Mouse (Mus musculus): ENCODE results near the gene Tspear. TPM values are rescaled to one million over a fixed set of nuclear protein-coding genes. Genes with fewer than 3 reads are reported as not detected.
"Not testable (repeated sequence)": the region's sequence is repeated elsewhere in the genome, so short reads cannot be mapped to it uniquely, and the experiment has no call there.

The Tspear gene
- polyA plus RNA-seq, 1 experiment from 2014 or later = 0.59 TPM

DNA sequence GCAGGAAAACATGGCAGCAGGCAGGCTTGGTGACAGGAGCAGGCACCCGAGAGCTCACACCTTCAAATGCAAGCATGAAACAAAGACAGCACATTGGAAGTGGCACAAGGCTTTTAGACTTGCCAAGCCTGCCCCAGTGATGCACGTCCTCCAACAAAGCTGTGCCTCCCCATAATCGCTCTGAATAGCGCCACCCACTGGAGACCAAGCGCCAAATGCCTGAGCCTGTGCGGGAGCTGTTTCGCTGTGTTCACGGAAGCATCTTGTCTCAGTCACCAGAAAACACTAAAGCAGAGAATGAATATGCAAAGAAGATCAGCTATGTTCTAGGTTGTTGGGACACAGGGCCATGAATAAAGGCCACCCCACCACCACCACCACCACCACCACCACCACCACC lies 38.5 kb downstream of the Tspear start:
- Histone ChIP-seq H3K36me3 (no peaks in the 10 kb centered on the region), H3K4me3 (no peak overlapping the region), H3K27ac (no peak overlapping the region), H3K27me3 (ENCODE audit: low read depth, poor library complexity, severe bottlenecking) (no peaks in the 10 kb centered on the region), H3K9me3 (replicated peaks) (no peaks in the 10 kb centered on the region), H3K4me1 (no peaks in the 10 kb centered on the region)
- DNase-seq (ENCODE audit: low spot score) = no peak
- 78% methylated on average over 8 of the region's 8 CpGs for WGBS

DNA sequence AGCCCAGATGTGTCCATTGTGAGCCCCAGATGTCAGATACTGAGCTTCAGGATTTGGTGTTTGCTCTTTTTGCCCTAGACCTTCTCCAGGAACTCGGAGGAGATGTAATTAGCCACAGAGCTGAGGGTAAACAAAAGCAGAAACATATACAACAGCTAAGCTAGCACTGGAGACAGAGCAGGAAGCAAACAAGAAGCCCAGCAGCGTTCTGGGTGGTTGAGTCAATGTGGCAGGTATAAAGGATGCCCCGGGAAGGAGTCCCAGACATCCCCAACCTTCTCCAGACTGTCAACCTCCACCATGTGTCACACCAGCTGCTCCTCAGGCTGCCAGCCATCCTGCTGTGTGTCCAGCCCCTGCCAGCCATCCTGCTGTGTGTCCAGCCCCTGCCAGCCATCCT lies 39.8 kb downstream of the Tspear start, which contains the start of gene Gm10100:
Gm10100 (plus strand) TSS at position 301 of the 400 bp plus-strand sequence.
- Histone ChIP-seq H3K4me3 (no peak within 1 kb of the TSS), H3K9me3 (replicated peaks) (no peaks in the 10 kb centered on the region), H3K27me3 (ENCODE audit: low read depth, poor library complexity, severe bottlenecking) (no peaks in the 10 kb centered on the region), H3K4me1 (no peaks in the 10 kb centered on the region), H3K27ac (no peak within 1 kb of the TSS), H3K36me3 (no peaks in the 10 kb centered on the region)
- DNase-seq (ENCODE audit: low spot score) = no peak
- WGBS = 36% methylated on average over 3 of the region's 3 CpGs

DNA sequence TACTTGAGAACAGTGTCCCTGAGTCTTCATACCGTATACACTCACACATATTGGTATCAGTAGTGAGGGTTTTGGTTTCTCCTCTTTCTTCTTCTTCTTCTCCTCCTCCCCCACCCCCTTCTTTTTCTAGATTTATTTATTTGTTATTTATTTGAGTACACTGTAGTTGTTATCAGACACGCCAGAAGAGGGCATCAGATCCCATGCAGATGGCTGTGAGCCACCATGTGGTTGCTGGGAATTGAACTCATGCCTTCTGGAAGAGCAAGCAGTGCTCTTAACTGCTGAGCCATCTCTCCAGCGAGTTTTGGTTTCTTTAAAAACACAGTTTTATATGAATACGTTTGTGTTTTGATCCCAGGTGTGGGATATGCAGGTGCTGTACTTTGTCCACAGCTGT lies 41.9 kb downstream of the Tspear start:
- 59% methylated on average over 4 of the region's 4 CpGs for WGBS

DNA sequence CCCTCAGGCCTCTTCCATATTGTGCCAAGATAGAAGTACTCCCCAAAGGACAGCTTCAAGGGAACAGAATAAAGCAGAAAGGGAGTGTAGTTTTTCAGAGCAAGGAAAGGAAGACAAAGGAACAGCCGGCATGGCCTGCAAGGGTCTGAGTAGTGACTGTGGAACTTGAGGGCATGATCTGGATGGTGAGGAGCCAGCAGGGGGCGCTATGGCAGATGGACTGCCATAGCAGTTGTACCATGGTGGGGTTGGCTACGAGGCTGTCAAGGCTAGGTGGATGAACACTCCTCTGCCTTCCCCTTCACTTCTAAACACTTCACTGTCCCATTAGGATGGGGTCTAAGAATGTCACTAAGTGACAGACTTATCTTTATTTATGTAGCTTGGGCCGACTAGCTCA lies 42.9 kb downstream of the Tspear start:
- WGBS = 59% methylated on average over 4 of the region's 4 CpGs
- H3K4me1 ChIP-seq = no peaks in the 10 kb centered on the region
- no peaks in the 10 kb centered on the region for H3K9me3 ChIP-seq (replicated peaks)
- H3K27me3 ChIP-seq (ENCODE audit: low read depth, poor library complexity, severe bottlenecking) = no peaks in the 10 kb centered on the region
- DNase-seq (ENCODE audit: low spot score) = peak; percentile 47
- no peak overlapping the region for H3K4me3 ChIP-seq
- H3K36me3 ChIP-seq = no peaks in the 10 kb centered on the region
- H3K27ac ChIP-seq = no peak overlapping the region

More for the DNA sequence above, 41.9 kb downstream of the Tspear start:
- Histone ChIP-seq H3K9me3 (replicated peaks) (no peaks in the 10 kb centered on the region), H3K36me3 (no peaks in the 10 kb centered on the region), H3K4me1 (no peaks in the 10 kb centered on the region), H3K4me3 (no peak overlapping the region), H3K27ac (no peak overlapping the region), H3K27me3 (ENCODE audit: low read depth, poor library complexity, severe bottlenecking) (no peaks in the 10 kb centered on the region)
- DNase-seq (ENCODE audit: low spot score) = no peak

GRCm38 (mm10) chr10:77735928-77736327 lies 49.6 kb downstream of the Tspear start:
- no peak overlapping the region for H3K4me3 ChIP-seq
- DNase-seq (ENCODE audit: low spot score) = no peak
- WGBS = 100% methylated on average over 1 of the region's 1 CpGs
- H3K36me3 ChIP-seq = no peaks in the 10 kb centered on the region
- no peaks in the 10 kb centered on the region for H3K9me3 ChIP-seq (replicated peaks)
- H3K27ac ChIP-seq = no peak overlapping the region
- H3K4me1 ChIP-seq = peaks cover 14% of the 10 kb centered on the region
- no peaks in the 10 kb centered on the region for H3K27me3 ChIP-seq (ENCODE audit: low read depth, poor library complexity, severe bottlenecking)

GRCm38 (mm10) chr10:77738929-77739328 lies 52.6 kb downstream of the Tspear start:
- 88% methylated on average over 4 of the region's 4 CpGs for WGBS
- Histone ChIP-seq H3K4me3 (no peak overlapping the region), H3K27ac (no peak overlapping the region), H3K27me3 (ENCODE audit: low read depth, poor library complexity, severe bottlenecking) (no peaks in the 10 kb centered on the region), H3K4me1 (peaks cover 38% of the 10 kb centered on the region), H3K9me3 (replicated peaks) (no peaks in the 10 kb centered on the region), H3K36me3 (no peaks in the 10 kb centered on the region)
- no peak for DNase-seq (ENCODE audit: low spot score)

GRCm38 (mm10) chr10:77741924-77742688 lies 55.7 kb downstream of the Tspear start, which contains the start of gene Gm18596:
Gene Gm18596 (minus strand): TSS chr10:77742638.
- Histone ChIP-seq H3K4me1 (peaks cover 35% of the 10 kb centered on the region), H3K27ac (peak within 1 kb of the TSS; percentile 59; the same call in 1 of the 2 replicates)
- not testable (repeated sequence) for H3K4me3 ChIP-seq; H3K36me3 ChIP-seq; DNase-seq (ENCODE audit: low spot score); H3K9me3 ChIP-seq (replicated peaks); H3K27me3 ChIP-seq (ENCODE audit: low read depth, poor library complexity, severe bottlenecking)
- 49% methylated on average over 5 of the region's 5 CpGs for WGBS

- Histone ChIP-seq H3K4me1 (peaks cover 26% of the 10 kb centered on the region), H3K27ac (peak overlapping the region; percentile 46; the same call in 1 of the 2 replicates)
- H3K27me3 ChIP-seq (ENCODE audit: low read depth, poor library complexity, severe bottlenecking); H3K36me3 ChIP-seq; H3K4me3 ChIP-seq; H3K9me3 ChIP-seq (replicated peaks); DNase-seq (ENCODE audit: low spot score): not testable (repeated sequence)
- 82% methylated on average over 1 of the region's 1 CpGs for WGBS
Observed at GRCm38 (mm10) chr10:77750686-77751085, 64.3 kb downstream of the Tspear start.

- H3K36me3 ChIP-seq = not testable (repeated sequence)
Observed at GRCm38 (mm10) chr10:77751254-77751653, 64.9 kb downstream of the Tspear start, which contains the start of gene Gm9736. Gene Gm9736 (minus strand): TSS chr10:77751354.

GRCm38 (mm10) chr10:77752312-77752711 lies 65.9 kb downstream of the Tspear start:
- not testable (repeated sequence) for H3K9me3 ChIP-seq (replicated peaks); H3K4me3 ChIP-seq; H3K27me3 ChIP-seq (ENCODE audit: low read depth, poor library complexity, severe bottlenecking); DNase-seq (ENCODE audit: low spot score); H3K27ac ChIP-seq; H3K36me3 ChIP-seq
- H3K4me1 ChIP-seq = peaks cover 26% of the 10 kb centered on the region
- 67% methylated on average over 3 of the region's 3 CpGs for WGBS

More at GRCm38 (mm10) chr10:77751254-77751653, 64.9 kb downstream of the Tspear start, which contains the start of gene Gm9736:
- H3K9me3 ChIP-seq (replicated peaks); H3K27me3 ChIP-seq (ENCODE audit: low read depth, poor library complexity, severe bottlenecking); DNase-seq (ENCODE audit: low spot score); H3K4me3 ChIP-seq: not testable (repeated sequence)
- WGBS = 42% methylated on average over 1 of the region's 1 CpGs
- Histone ChIP-seq H3K27ac (peak within 1 kb of the TSS; percentile 46), H3K4me1 (peaks cover 26% of the 10 kb centered on the region)

GRCm38 (mm10) chr10:77753448-77753847 lies 67.1 kb downstream of the Tspear start:
- no peaks in the 10 kb centered on the region for H3K27me3 ChIP-seq (ENCODE audit: low read depth, poor library complexity, severe bottlenecking)

GRCm38 (mm10) chr10:77759582-77759981 lies 73.2 kb downstream of the Tspear start, which contains the start of gene Gm3233:
Gene Gm3233 (minus strand): TSS chr10:77759682.
- DNase-seq (ENCODE audit: low spot score); H3K9me3 ChIP-seq (replicated peaks); H3K4me3 ChIP-seq; H3K27me3 ChIP-seq (ENCODE audit: low read depth, poor library complexity, severe bottlenecking); H3K36me3 ChIP-seq; H3K27ac ChIP-seq; H3K4me1 ChIP-seq: not testable (repeated sequence)
- 100% methylated on average over 1 of the region's 1 CpGs for WGBS

More at GRCm38 (mm10) chr10:77753448-77753847, 67.1 kb downstream of the Tspear start:
- H3K27ac ChIP-seq = no peak overlapping the region
- DNase-seq (ENCODE audit: low spot score) = no peak
- peaks cover 26% of the 10 kb centered on the region for H3K4me1 ChIP-seq
- H3K4me3 ChIP-seq = no peak overlapping the region
- no peaks in the 10 kb centered on the region for H3K9me3 ChIP-seq (replicated peaks)
- no peaks in the 10 kb centered on the region for H3K36me3 ChIP-seq

DNA sequence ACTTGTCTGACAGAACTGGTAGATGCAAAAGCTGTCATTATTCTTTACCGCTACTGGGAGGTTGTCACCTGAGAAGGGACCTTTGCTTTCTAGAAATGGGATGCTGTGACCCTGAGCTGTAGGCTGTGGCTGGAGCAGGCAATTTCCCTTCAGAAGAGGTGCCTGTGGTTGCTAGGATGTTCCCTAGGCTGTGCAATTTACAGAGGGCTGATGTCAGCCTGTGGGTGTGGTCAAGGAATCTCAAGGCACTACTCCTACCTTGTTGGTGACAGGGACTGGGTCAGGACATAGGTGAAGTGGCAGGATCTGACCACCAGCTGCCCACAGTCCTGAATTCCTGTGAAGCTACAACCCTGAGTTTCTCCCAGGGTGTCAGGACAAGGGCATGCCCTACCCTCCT lies 83.4 kb downstream of the Tspear start:
- Histone ChIP-seq H3K4me1 (0 out of 2 replicates have a peak, but pooled peaks cover 2% of the 10 kb centered on the region), H3K36me3 (no peaks in the 10 kb centered on the region), H3K27me3 (ENCODE audit: low read depth, poor library complexity, severe bottlenecking) (no peaks in the 10 kb centered on the region), H3K27ac (no peak overlapping the region), H3K4me3 (no peak overlapping the region), H3K9me3 (replicated peaks) (no peaks in the 10 kb centered on the region)
- WGBS = 79% methylated on average over 1 of the region's 1 CpGs
- DNase-seq (ENCODE audit: low spot score) = no peak

All from limb, embryonic 10.5 days (tissue).